Mouse (Mus musculus) stomach, postnatal 0 days (tissue): Measurements from ENCODE around the gene Vav3. TPM values are rescaled to one million over a fixed set of nuclear protein-coding genes. Genes with fewer than 3 reads are reported as not detected.

ENCODE experiments used
- ATAC-seq: fragments of 200-750 bp; cut with Nextera tagmentation; 2 replicates; pipeline ENCODE4 v1.8.0; 2017; ENCODE audit not compliant: low FRiP score, low TSS enrichment
- DNase-seq: peaks from one replicate; pipeline ENCODE4 v3.0.0-alpha.2; 2016; ENCODE audit warnings: low spot score
- H3K27ac ChIP-seq: fragments of 300-500 bp; sonication (generic); replicated peaks from 2 replicates; pipeline ENCODE4 v1.5.1; 2014; ENCODE audit warnings: mild to moderate bottlenecking, control low read depth
- H3K27me3 ChIP-seq: fragments of 300-500 bp; sonication (generic); 2 replicates; pipeline ENCODE4 v1.6.1; 2014; ENCODE audit warnings: low read length; ENCODE audit not compliant: control insufficient read depth, insufficient read depth
- H3K36me3 ChIP-seq: fragments of 300-500 bp; sonication (generic); 2 replicates; pipeline ENCODE4 v1.6.1; 2014; ENCODE audit warnings: low read length, mixed read lengths; ENCODE audit not compliant: control insufficient read depth, insufficient read depth
- H3K4me1 ChIP-seq: fragments of 300-500 bp; sonication (generic); replicated peaks from 2 replicates; pipeline ENCODE4 v1.6.1; 2014; ENCODE audit warnings: antibody characterized with exemption; ENCODE audit not compliant: control insufficient read depth, insufficient read depth
- H3K4me2 ChIP-seq: fragments of 300-500 bp; sonication (generic); replicated peaks from 2 replicates; pipeline ENCODE4 v1.6.1; 2014; ENCODE audit warnings: low read depth, mild to moderate bottlenecking, control low read depth, moderate library complexity
- H3K4me3 ChIP-seq: fragments of 300-500 bp; sonication (generic); 2 replicates; pipeline ENCODE4 v1.5.1; 2014; ENCODE audit warnings: low read depth, low read length, control low read depth
- H3K9ac ChIP-seq: fragments of 300-500 bp; sonication (generic); 2 replicates; pipeline ENCODE4 v1.6.1; 2014; ENCODE audit warnings: mild to moderate bottlenecking, low read length, control low read depth, mixed read lengths
- H3K9me3 ChIP-seq: fragments of 300-500 bp; sonication (generic); 2 replicates; pipeline ENCODE4 v1.6.1; 2016; ENCODE audit warnings: low read length; ENCODE audit not compliant: control insufficient read depth
- CTCF ChIP-seq: IDR thresholded peaks from 2 replicates; pipeline ENCODE4 v1.5.1; 2016; ENCODE audit warnings: antibody characterized with exemption, low read depth, mild to moderate bottlenecking, moderate library complexity
- EP300 ChIP-seq: optimal IDR thresholded peaks from 2 replicates; pipeline ENCODE3; 2016; ENCODE audit warnings: antibody characterized with exemption
- WGBS: fragments of 180-500 bp; shearing (Covaris S2); extraction: QIAGEN DNeasy Blood & Tissue Kit; methylation state at CpG from one replicate; pipeline ENCODE4 v1.1.7; 2014; 5-methylcytosine and 5-hydroxymethylcytosine counted together
- polyA plus RNA-seq: library from polyadenylated mRNA; unstranded; fragments of >200 nt; fragmentation: Nextera tagmentation; extraction: Ambion mirVana; gene quantifications from 2 replicates; pipeline ENCODE4 v1.2.1, GENCODE M21; 2015

Vav3 gene
- polyA plus RNA-seq, 1 experiment from 2014 or later, result 20.2 TPM

DNA sequence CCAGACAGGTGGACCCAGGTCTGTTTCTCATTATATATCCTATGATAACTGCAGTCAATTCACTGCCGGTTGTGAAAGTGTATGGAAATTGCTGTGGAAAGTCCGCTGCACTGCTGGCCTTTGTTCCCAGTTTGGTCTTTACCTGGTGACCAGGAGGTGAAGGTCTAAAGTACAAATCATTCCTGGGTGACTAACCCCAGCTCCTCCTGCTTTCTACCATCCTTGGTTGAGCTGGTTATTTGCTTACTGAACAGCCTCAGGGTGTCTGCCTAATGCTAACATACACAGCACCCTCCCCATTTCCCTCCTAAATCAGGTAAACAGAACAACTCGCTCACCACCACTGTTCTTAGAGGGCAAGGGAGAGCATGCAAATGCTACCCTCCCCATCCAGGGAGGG is 237.9 kb downstream of the Vav3 start:
- no peaks in the 10 kb centered on the region for H3K27me3 ChIP-seq
- no peak overlapping the region for H3K9ac ChIP-seq
- TF ChIP-seq CTCF (no peak), EP300 (no peak)
- H3K4me1 ChIP-seq, result no peaks in the 10 kb centered on the region
- DNase-seq, result peak; percentile 48
- no peak overlapping the region for H3K4me3 ChIP-seq
- H3K27ac ChIP-seq, result peak overlapping the region; percentile 63
- H3K9me3 ChIP-seq, result no peaks in the 10 kb centered on the region
- ATAC-seq, result peak; percentile 93
- no peaks in the 10 kb centered on the region for H3K36me3 ChIP-seq
- WGBS, result 51% methylated on average over 3 of the region's 3 CpGs
- H3K4me2 ChIP-seq, result 0 out of 2 replicates have a peak overlapping the region, but pooled peaks have one; percentile 26

DNA sequence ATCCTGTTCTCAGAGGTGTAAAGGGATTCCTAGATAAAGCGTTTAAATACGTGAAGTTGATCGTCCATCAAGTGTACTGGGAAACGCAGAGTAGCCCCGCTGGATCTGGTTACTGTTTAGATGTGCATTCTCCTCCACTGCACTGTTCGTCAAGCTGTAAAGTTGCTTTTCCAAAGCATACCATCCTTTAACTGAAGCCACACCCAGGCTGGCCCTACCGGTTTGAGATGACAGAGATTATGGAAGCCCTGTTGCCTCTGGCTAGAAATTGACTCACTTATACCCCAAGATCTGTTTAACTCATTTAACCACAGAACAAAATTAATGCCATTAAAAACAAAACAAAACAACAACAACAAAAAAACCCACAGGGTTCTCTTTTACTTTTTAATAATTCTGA is 238.5 kb downstream of the Vav3 start:
- TF ChIP-seq EP300, result peak; percentile 66
- TF ChIP-seq CTCF, result no peak
- Histone ChIP-seq H3K36me3 (no peaks in the 10 kb centered on the region), H3K4me2 (peak overlapping the region; percentile 26), H3K27me3 (no peaks in the 10 kb centered on the region), H3K4me1 (no peaks in the 10 kb centered on the region), H3K9ac (no peak overlapping the region), H3K4me3 (no peak overlapping the region), H3K9me3 (no peaks in the 10 kb centered on the region), H3K27ac (no peak overlapping the region; the same call in 1 of the 2 replicates)
- 0 out of 2 replicates have a peak, but pooled peaks have one; percentile 55 for ATAC-seq
- DNase-seq, result peak; percentile 61
- 26% methylated on average over 7 of the region's 7 CpGs for WGBS

DNA sequence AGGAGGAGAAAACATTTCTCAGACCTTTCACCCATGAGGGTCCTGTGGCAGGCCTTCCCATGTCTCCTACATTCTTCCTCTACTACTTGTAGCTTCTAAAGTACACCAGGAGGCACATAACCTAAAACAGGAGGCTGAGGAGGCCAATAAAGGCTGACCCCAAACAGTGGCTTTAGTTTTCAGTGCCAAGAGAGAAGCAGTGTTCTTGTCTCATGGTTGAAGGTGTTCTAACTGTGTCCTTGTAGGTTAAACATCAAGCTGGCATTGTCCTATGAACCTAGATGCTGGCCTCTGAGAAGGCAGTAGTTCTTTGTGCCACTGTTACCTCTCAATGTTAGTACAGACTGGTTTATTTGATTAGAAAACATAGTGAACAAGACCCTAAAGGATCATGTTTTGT is 245.5 kb downstream of the Vav3 start:
- H3K36me3 ChIP-seq, result no peaks in the 10 kb centered on the region
- no peaks in the 10 kb centered on the region for H3K9me3 ChIP-seq
- H3K9ac ChIP-seq, result no peak overlapping the region
- H3K27me3 ChIP-seq, result no peaks in the 10 kb centered on the region
- ATAC-seq, result no peak
- no peak overlapping the region for H3K4me2 ChIP-seq
- no peak overlapping the region for H3K4me3 ChIP-seq
- no peak for DNase-seq
- H3K27ac ChIP-seq, result no peak overlapping the region
- H3K4me1 ChIP-seq, result no peaks in the 10 kb centered on the region
- TF ChIP-seq CTCF, result no peak
- TF ChIP-seq EP300, result no peak

DNA sequence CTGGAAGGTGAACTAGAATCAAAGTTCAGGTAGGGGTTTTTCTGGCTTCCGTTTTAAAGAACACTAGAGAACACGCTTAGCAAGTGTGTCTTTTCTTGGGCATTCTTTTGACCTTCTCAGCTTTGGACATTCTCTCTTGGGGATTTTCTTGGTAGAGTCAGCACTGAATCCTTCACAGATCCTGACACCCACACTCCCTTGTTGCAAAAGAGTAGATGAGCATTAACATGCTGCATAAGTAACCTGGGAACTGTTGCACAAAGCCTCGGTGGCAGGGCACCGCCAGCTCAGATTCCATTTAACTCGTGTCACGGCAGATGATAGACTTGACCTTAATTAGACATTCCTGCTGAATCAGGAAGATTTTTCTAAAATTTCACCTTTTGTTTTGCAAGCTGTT is 252.5 kb downstream of the Vav3 start:
- H3K27me3 ChIP-seq, result no peaks in the 10 kb centered on the region
- no peak overlapping the region for H3K4me3 ChIP-seq
- 68% methylated on average over 6 of the region's 6 CpGs for WGBS
- H3K27ac ChIP-seq, result no peak overlapping the region
- no peak for ATAC-seq
- TF ChIP-seq EP300 (no peak), CTCF (no peak)
- no peak for DNase-seq
- no peak overlapping the region for H3K4me2 ChIP-seq
- no peaks in the 10 kb centered on the region for H3K4me1 ChIP-seq
- H3K36me3 ChIP-seq, result no peaks in the 10 kb centered on the region
- no peaks in the 10 kb centered on the region for H3K9me3 ChIP-seq
- no peak overlapping the region for H3K9ac ChIP-seq

DNA sequence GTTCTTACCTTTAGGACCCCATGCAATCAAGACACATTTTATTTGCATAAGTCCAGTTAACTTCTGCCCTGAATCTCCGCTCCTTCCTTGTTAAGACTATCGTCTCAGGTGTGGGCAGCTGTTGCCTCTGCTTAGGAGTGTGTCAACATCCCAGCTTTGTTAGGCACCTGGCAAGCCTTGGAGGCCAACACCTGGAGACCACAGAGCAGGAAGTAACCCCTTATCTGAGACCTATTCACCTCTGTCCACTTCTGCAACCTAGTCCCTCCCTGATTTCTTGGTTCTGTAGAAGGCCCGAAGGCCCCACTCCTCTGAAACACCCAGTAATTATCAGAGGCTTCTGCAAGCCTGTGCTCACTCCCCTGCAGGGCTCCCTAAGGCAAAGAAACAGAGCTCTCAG is 255.6 kb downstream of the Vav3 start:
- 51% methylated on average over 3 of the region's 3 CpGs for WGBS
- no peak overlapping the region for H3K4me2 ChIP-seq
- peak; percentile 99 for ATAC-seq
- peak; percentile 69 for DNase-seq
- no peaks in the 10 kb centered on the region for H3K9me3 ChIP-seq
- no peak overlapping the region for H3K4me3 ChIP-seq
- H3K4me1 ChIP-seq, result no peaks in the 10 kb centered on the region
- H3K27ac ChIP-seq, result peak overlapping the region; percentile 71
- no peaks in the 10 kb centered on the region for H3K27me3 ChIP-seq
- no peaks in the 10 kb centered on the region for H3K36me3 ChIP-seq
- TF ChIP-seq CTCF (no peak), EP300 (no peak)
- no peak overlapping the region for H3K9ac ChIP-seq

DNA sequence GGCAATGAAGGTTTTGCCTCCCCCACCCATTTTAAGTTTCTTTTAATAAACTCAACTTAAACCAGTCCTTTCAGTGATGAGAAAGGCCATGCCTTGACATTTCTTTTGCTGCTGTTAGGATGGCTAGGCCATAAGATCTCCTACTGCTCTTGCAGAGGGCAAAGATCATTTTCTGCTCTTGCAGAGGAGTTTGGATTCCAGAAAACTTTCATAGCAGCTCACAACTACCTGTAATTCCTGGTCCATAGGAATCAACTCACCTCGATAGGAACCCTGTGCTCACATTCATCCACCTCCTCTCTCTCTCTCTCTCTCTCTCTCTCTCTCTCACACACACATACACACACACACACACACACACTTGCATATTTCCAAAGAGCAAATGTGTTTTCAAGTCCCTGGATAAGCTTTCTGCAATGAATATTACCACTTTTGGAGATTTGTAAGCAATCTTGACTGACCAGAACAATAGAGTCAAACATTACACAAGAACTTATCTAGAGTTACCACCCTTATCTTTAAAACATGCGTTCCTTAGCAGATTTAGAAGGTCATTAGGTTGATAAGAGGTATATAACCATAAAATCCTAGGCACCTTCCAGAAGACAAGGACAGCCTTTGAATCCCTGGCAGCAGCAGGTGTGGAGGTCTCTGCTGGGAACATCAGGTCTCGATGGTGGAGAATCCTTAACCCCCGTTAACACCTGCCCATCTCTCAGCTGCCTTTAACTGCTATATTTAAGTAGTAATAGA is 260.4 kb downstream of the Vav3 start:
- Histone ChIP-seq H3K4me1 (no peaks in the 10 kb centered on the region), H3K4me2 (no peak overlapping the region), H3K9ac (no peak overlapping the region), H3K4me3 (no peak overlapping the region), H3K9me3 (no peaks in the 10 kb centered on the region), H3K27me3 (no peaks in the 10 kb centered on the region), H3K27ac (no peak overlapping the region), H3K36me3 (no peaks in the 10 kb centered on the region)
- TF ChIP-seq CTCF (no peak), EP300 (no peak)
- DNase-seq, result no peak
- no peak for ATAC-seq
- WGBS, result 48% methylated on average over 4 of the region's 4 CpGs
